23 mouse cellular contexts compared by ENCODE assay signal in genomic region chr8:128284816-128285215, GRCm38 (mm10).
"Had no signal": no experiment of that assay in that cellular context is flagged by ENCODE, and none has a peak within 500 bp of the region (broad histone marks: within the 10 kb centered on the region; RNA-seq: fewer than 3 reads in every experiment).

No protein-coding gene starts in this region.

- H3K4me1 ChIP-seq: limb, embryonic 12.5 days; liver, embryonic 13.5 days; midbrain, embryonic 12.5 days; midbrain, embryonic 15.5 days; neural tube, embryonic 12.5 days; neural tube, embryonic 15.5 days; stomach, embryonic 15.5 days had no signal

- H3K4me3 ChIP-seq: layer of hippocampus, adult 2 months; left cerebral cortex, adult 2 months; limb, embryonic 12.5 days; liver, embryonic 13.5 days; midbrain, embryonic 12.5 days; midbrain, embryonic 15.5 days; neural tube, embryonic 12.5 days; neural tube, embryonic 15.5 days; stomach, embryonic 15.5 days had no signal

- H3K27me3 ChIP-seq: limb, embryonic 12.5 days; liver, embryonic 13.5 days; midbrain, embryonic 12.5 days; midbrain, embryonic 15.5 days; neural tube, embryonic 12.5 days; neural tube, embryonic 15.5 days; stomach, embryonic 15.5 days had no signal

- ATAC-seq: midbrain, embryonic 15.5 days had no signal

- H3K4me2 ChIP-seq: limb, embryonic 12.5 days; liver, embryonic 13.5 days; midbrain, embryonic 12.5 days; midbrain, embryonic 15.5 days; neural tube, embryonic 12.5 days; neural tube, embryonic 15.5 days; stomach, embryonic 15.5 days had no signal

- H3K9me3 ChIP-seq: limb, embryonic 12.5 days; liver, embryonic 13.5 days; midbrain, embryonic 12.5 days; midbrain, embryonic 15.5 days; neural tube, embryonic 12.5 days; neural tube, embryonic 15.5 days; stomach, embryonic 15.5 days had no signal

- DNase-seq: kidney, adult 11 months; kidney, adult 9 months; kidney, postnatal 14 days; kidney, postnatal 4 days; layer of hippocampus, adult 9-11 months; layer of hippocampus, postnatal 36 days; liver, embryonic 13.5 days; lung, adult 2 months; lung, postnatal 14 days; lung, postnatal 4 days; right cerebral cortex, adult 18-20 months; right cerebral cortex, postnatal 14 days; right cerebral cortex, postnatal 4 days; thymus, adult 18-20 months; thymus, postnatal 36 days had no signal

- H3K9ac ChIP-seq: limb, embryonic 12.5 days; liver, embryonic 13.5 days; midbrain, embryonic 12.5 days; midbrain, embryonic 15.5 days; neural tube, embryonic 12.5 days; neural tube, embryonic 15.5 days; stomach, embryonic 15.5 days had no signal

- H3K36me3 ChIP-seq: limb, embryonic 12.5 days; liver, embryonic 13.5 days; midbrain, embryonic 12.5 days; midbrain, embryonic 15.5 days; neural tube, embryonic 12.5 days; neural tube, embryonic 15.5 days; stomach, embryonic 15.5 days had no signal

- H3K27ac ChIP-seq: layer of hippocampus, adult 2 months; left cerebral cortex, adult 2 months; limb, embryonic 12.5 days; liver, embryonic 13.5 days; midbrain, embryonic 12.5 days; midbrain, embryonic 15.5 days; neural tube, embryonic 12.5 days; neural tube, embryonic 15.5 days; stomach, embryonic 15.5 days had no signal
